Mouse (Mus musculus): ENCODE data around the gene Alox12.

The Alox12 gene

GRCm38 (mm10) chr11:70220731-70221602, 34.2 kb downstream of the Alox12 start, which contains the start of gene Slc16a13:
TSS of gene Slc16a13 (minus strand) at chr11:70221064.
- in situ Hi-C loops (cut with MboI), result no loop called here

- in situ Hi-C loops (cut with MboI), result no loop called here
Measured at GRCm38 (mm10) chr11:70220323-70220722, 34.8 kb downstream of the Alox12 start.

GRCm38 (mm10) chr11:70219873-70220272, 35.3 kb downstream of the Alox12 start:
- in situ Hi-C loops (cut with MboI), result no loop called here

- in situ Hi-C loops (cut with MboI), result no loop called here
Measured at GRCm38 (mm10) chr11:70218741-70219470, 36.2 kb downstream of the Alox12 start.

GRCm38 (mm10) chr11:70218039-70218438, 37.1 kb downstream of the Alox12 start:
- in situ Hi-C loops (cut with MboI), result no loop called here

GRCm38 (mm10) chr11:70216103-70216502, 39.0 kb downstream of the Alox12 start:
- in situ Hi-C loops (cut with MboI), result no loop called here

- in situ Hi-C loops (cut with MboI), result no loop called here
Measured at GRCm38 (mm10) chr11:70215301-70215700, 39.9 kb downstream of the Alox12 start.

GRCm38 (mm10) chr11:70214856-70215209, 40.3 kb downstream of the Alox12 start:
- in situ Hi-C loops (cut with MboI), result no loop called here

GRCm38 (mm10) chr11:70214191-70214855, 40.8 kb downstream of the Alox12 start:
- in situ Hi-C loops (cut with MboI), result no loop called here

GRCm38 (mm10) chr11:70213736-70214135, 41.4 kb downstream of the Alox12 start:
- in situ Hi-C loops (cut with MboI), result no loop called here

- in situ Hi-C loops (cut with MboI), result no loop called here
Measured at GRCm38 (mm10) chr11:70212896-70213295, 42.3 kb downstream of the Alox12 start.

- in situ Hi-C loops (cut with MboI), result no loop called here
Measured at GRCm38 (mm10) chr11:70212423-70212822, 42.7 kb downstream of the Alox12 start, which contains the start of gene Slc16a11. TSS of gene Slc16a11 (plus strand) at chr11:70212752.

GRCm38 (mm10) chr11:70211972-70212371, 43.2 kb downstream of the Alox12 start:
- in situ Hi-C loops (cut with MboI), result no loop called here

- in situ Hi-C loops (cut with MboI), result no loop called here
Measured at GRCm38 (mm10) chr11:70210681-70211080, 44.5 kb downstream of the Alox12 start.

GRCm38 (mm10) chr11:70208778-70209388, 46.3 kb downstream of the Alox12 start:
- in situ Hi-C loops (cut with MboI), result no loop called here

- in situ Hi-C loops (cut with MboI), result no loop called here
Measured at GRCm38 (mm10) chr11:70207283-70207682, 47.9 kb downstream of the Alox12 start.

- in situ Hi-C loops (cut with MboI), result no loop called here
Measured at GRCm38 (mm10) chr11:70206801-70207200, 48.4 kb downstream of the Alox12 start.

- in situ Hi-C loops (cut with MboI), result no loop called here
Measured at GRCm38 (mm10) chr11:70201691-70202090, 53.5 kb downstream of the Alox12 start.

GRCm38 (mm10) chr11:70200036-70200608, 55.0 kb downstream of the Alox12 start:
- in situ Hi-C loops (cut with MboI), result no loop called here

- in situ Hi-C loops (cut with MboI), result no loop called here
Measured at GRCm38 (mm10) chr11:70199107-70199506, 56.0 kb downstream of the Alox12 start.

- in situ Hi-C loops (cut with MboI), result no loop called here
Measured at GRCm38 (mm10) chr11:70198332-70198731, 56.8 kb downstream of the Alox12 start.
